Mouse (Mus musculus): Measurements from ENCODE around the gene Cntn5.

Gene Cntn5

DNA sequence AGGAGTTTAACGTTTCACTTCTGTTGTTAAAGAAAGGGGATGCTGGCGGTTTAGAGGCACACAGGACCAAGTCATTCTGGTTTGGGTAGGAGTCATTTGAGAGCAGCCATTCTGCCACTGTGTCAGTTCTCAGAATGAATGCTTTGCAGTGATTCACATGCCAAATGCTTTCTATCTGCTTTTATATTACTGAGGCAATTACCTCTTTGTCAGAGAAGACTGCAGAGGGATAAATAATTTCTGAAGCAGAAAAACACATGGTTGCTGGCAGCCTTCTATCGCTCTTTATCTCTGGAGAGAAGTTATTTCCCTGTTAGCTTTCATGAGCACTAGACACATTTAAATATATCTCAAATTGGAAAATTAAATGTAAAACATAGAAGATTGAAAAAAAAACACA is 1207.9 kb downstream of the Cntn5 start:
- no peak for DNase-seq (ENCODE audit: low spot score)

GRCm38 (mm10) chr9:9682348-9682884 is 1222.2 kb downstream of the Cntn5 start:
- no peak for DNase-seq (ENCODE audit: low spot score)

GRCm38 (mm10) chr9:9676078-9676477 is 1228.5 kb downstream of the Cntn5 start:
- no peak for DNase-seq (ENCODE audit: low spot score)

DNA sequence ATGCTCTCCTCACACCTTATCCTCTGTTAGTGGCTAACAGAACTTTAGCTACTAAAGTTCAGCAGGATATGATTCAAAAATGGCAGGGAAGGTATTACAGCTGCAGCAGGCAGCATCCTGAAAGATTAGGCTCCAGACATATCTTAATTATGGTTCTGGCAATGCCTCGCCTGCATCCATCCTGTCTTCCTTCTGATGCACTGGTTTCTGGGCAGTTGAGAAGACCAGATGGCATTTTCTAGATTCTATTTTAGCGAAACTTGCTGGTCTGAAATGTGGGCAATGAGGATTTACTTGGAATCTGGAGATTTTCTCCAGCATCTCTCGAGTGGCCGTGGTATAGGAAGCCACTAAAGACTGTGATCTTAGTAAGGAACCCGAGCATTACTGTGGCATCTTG is 1230.0 kb downstream of the Cntn5 start:
- DNase-seq (ENCODE audit: low spot score) = no peak

- DNase-seq (ENCODE audit: low spot score) = no peak
Measured at GRCm38 (mm10) chr9:9673277-9674049, 1231.1 kb downstream of the Cntn5 start.

DNA sequence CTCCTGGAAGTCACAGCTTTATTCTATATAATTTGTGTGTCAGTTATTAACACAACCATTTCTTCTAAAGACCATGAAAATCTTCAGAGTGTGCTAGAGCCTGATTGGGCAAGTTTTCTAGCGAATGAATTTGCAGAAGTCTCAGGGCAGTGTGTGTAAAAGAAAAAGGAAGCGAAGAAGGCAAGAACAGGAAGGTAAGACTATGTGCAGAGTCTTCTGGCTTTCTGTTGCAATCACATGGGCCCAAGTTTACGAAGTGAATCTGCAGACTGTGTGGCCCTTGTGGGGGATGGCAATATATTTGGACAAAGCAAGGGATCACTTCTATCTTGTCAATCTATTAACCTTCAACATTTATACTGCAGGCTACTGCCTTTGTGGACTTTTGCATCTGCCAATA is 1251.1 kb downstream of the Cntn5 start:
- no peak for DNase-seq (ENCODE audit: low spot score)

DNA sequence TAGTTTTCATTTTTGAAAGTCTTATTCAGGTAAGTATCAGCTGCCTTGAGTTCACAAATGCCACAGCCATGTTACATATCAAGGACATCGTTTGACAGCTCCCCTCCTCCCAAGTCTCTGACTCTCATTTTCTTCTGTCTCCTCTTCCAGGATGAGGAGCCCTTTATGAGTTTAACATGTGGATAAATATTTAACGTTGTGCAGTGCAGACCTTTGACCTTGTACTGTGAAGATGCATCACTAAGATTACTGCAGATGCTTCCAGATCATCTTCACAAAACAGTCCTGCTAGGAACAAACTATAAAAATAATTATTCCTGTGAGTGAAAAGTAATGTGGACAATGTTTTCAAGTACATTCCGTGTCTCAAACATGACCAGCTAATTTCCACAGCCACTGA is 1257.2 kb downstream of the Cntn5 start:
- no peak for DNase-seq (ENCODE audit: low spot score)

GRCm38 (mm10) chr9:9646276-9646675 is 1258.3 kb downstream of the Cntn5 start:
- DNase-seq (ENCODE audit: low spot score) = no peak

Data from yolk sac, embryonic 10.5 days (tissue).